Mouse (Mus musculus) urinary bladder, postnatal 10 days (tissue): ENCODE data around the gene 4931406P16Rik.
"Not testable (repeated sequence)": the region's sequence is repeated elsewhere in the genome, so short reads cannot be mapped to it uniquely, and the experiment has no call there.

Experiments used
- DNase-seq: peaks from one replicate; pipeline ENCODE4 v3.0.0; 2022; ENCODE audit warnings: low spot score

4931406P16Rik gene

DNA sequence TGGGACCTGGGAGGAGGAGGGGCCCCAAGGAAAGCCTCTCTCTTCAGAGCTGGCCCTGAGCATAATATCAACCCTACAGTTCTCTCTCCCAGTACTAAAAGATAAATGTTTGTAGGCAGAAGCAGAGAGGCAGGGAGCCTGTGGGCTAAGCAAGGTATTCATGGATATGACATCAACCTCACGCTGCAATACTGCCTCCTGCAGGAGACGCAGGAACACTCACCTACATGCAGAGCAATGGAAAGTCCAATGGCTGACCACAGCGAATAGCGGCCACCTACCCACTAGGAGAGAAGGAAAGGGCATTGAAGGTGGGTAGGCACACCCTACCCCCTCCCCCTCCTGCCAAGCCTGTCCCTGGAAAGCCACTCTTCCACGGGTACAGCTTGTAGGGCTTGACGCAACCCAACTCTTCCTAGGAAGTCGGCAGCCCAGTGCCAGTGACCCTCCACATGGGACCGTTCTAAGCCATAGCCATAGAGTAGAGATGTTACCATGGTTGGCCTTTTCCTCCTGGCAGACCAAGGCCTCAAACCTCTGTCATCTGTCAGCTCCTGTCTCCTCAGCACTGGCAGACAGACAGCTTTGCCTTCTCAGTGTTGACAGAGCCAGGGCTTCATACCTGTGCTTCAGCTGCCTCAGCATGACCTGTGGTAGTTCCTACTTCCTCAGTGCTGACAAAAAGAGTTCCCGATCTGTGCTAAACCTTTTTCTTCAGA lies 105.2 kb downstream of the 4931406P16Rik start:
- no peak for DNase-seq

DNA sequence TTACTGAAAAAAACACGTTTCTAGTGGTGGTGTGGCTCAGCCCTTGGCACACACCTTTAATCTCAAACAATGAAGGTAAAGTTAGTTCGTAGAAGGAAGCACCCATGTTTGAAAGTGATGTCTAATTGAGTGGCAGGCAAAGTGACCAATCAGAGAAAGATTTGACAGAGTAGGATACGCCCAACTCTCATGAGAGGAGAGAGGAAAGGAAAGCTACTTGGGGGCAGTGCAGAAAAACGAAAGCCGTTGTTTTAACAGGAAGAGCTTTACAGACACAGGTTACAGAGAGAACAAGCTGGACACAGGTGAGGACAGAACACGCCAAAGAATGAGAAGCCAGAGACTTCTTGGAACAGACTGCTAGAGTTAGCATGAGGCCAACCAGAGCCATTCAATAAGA lies 107.0 kb downstream of the 4931406P16Rik start:
- DNase-seq: no peak

DNA sequence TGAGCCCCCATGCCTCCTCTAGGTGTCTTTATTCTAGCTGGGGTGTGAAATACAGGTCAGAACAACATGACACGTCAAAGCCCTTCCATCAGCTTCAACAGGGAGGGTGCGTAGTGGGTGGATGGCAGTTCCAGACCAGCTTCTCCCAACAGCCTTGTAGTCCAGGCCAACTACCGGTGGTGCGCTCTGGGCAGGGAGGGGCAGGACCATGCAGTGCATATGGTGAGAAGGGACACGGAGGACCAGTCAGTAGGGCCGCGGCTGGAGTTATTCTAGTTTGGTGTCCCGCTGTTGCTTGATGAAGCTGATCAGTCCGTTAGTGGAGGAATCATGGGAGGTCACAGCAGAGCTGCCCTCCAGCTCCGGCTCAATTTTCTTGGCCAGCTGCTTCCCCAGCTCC lies 111.2 kb downstream of the 4931406P16Rik start:
- DNase-seq: not testable (repeated sequence)

DNA sequence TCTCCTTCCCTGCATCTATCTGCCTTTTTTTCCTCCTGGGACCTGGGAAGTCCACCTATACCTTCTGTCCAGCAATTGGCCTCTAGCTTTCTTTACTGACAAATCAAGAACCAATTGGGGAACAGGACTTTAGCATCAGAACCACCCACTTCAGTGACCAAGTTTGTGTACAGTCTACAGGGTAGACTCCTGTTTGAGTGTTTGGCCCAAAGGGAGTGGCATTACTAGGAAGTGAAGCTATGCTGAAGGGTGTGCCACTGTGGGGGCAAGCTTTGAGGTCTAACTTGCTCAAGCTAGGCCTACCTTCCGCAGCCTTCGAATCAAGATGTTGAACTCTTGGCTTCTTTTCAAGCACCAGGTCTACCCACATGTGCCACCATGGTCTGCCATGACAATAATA lies 112.5 kb downstream of the 4931406P16Rik start:
- DNase-seq: no peak

DNA sequence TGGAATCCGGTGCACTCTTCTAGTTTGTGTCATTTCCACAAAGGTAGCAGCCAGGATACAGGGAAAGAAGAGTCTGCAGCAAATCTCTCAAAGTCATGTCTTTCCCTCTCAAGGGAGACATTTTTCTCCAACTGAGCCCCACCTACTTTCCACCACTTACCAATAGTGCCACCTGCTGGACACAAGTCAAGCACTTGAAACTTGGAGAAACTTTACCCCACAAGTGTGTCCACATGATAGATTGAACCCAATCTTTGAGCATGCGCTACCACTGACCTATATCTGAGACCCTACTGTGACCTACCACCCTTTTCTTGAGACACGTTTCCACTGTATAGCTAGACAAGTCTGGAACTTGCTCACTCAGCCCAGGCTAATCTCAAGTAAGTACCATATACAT lies 115.0 kb downstream of the 4931406P16Rik start:
- no peak for DNase-seq

DNA sequence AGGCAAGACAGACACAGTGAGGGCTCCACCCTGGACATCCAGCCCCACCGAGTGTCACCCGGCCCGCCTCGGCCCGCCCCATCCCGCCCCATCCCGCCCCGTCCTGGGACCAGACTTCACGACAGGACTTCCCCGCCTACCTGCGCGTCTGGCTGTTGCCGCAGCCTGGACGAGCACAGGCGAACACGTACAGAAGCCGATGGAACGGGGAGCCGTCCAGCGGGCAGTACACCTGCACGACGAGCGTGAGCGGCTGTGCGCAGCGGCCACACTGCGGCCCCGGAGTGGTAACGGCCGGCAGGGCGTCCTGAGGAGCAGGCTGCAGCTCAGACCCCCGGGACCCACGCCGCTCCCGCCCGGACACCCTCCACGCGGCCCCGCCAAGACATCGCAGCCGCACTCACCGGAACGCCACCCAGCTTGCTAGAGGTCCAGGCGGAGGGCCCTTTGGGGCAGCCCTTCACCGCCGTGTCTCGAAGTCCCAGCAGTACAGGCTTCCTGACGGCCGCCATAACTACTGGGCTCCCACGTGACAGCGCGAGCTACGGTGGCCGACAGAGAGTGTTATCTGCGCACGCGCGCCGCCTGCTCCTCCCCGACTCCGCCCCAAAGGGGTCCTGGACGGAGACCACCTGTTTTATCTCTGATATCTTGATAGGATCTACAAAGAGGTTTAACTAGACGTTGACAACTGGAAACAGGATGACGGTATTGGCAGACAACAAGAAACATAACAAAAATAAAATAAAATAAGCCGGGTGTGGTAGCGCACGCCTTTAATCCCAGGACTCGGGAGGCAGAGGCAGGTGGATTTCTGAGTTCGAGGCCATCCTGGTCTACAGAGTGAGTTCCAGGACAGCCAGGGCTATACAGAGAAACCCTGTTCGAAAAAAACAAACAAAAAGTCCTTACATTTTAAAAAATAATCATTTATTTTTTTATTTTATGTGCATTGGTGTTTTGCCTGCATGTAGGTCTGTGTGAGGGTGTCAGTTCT lies 116.9 kb downstream of the 4931406P16Rik start, which contains the start of gene Pdcd2l:
Pdcd2l (minus strand) TSS at position 530 of the 997 bp plus-strand sequence.
- peak; percentile 83 for DNase-seq

DNA sequence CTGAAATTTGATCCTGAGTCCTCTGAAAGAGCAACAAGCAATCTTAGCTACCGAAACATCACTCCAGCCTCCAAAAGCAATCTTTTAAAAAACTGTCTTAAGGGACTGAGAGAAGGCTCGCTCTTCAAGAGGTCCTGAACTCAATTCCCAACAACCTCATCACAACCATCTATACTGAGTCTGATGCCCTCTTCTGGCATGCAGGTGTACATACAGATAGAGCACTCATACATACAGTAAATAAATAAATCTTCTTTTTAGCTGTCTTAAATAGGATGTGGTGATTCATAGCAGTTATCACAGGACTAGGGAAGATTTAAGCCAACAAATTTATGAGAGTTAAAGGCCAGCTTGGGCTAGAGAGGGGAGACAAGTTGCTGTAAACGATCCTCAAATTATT lies 117.7 kb downstream of the 4931406P16Rik start:
- no peak for DNase-seq

DNA sequence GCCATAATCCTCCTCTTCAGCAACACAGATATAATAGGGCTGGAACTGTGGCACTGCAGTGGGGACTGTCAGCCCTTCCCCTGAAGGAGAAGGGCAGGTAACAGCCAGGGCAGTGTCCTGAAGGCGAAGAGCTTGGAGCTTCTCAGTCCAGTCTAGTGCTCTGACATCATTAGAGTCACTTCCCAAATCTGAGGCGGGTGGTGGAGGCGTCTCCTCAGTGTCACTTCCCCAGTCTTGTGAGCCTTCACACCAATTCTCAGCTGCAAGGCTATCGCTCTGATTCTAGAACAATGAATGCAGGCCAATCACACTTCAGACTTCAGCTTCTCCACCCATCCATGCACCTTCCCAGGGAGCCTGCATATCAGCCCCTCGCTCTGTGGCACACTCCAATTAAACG lies 120.5 kb downstream of the 4931406P16Rik start:
- no peak for DNase-seq

DNA sequence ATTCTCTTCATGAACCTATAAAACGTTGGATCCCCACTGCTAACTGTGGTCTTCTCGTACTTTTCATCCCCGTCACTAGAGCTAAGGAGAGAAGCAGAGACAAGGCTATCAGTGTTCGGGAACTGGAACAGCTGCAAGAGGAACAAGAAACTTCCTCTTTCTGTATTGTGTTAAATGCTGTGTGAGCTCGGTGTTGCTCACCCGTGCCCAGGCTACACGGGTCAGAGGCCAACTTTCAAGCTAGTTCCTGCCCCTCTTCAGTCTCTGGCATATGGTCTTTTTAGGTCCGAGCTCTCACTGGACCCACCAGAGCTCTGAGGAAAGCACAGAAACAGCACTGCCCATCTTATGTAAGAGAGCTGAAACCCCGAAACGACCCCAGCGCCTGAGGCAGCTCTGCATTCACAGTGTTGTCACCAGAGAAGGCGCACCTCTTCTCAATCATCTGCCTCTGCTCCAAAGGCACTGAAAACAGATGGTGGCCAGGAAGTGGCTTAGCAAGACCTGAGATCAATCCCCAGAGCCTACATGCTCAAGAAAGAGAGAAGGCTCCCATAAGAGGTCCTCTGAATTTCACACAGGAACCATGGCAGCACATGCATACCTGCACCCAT lies 123.9 kb downstream of the 4931406P16Rik start:
- no peak for DNase-seq
